Comparison of ENCODE assay signal across 26 mouse cellular contexts in genomic region chr10:7845991-7846390, GRCm38 (mm10). TPM values are rescaled to one million over a fixed set of nuclear protein-coding genes. Genes with fewer than 3 reads are reported as not detected.
DNase-seq lines count a peak whose midpoint lies in the region; TF ChIP-seq lines count a peak whose summit lies in the region.
"Had no signal": no experiment of that assay in that cellular context is flagged by ENCODE, and none has a peak within 500 bp of the region (broad histone marks: within the 10 kb centered on the region; RNA-seq: fewer than 3 reads in every experiment).

No protein-coding gene starts in this region.

- H3K4me1 ChIP-seq in heart, embryonic 10.5 days = peaks cover 11% of the 10 kb centered on the region
- H3K4me1 ChIP-seq in CH12.LX (ENCODE audit: control insufficient read depth in 1 of 2, insufficient read depth in 2 of 2) = peaks cover 40 to 91% of the 10 kb centered on the region in 2 experiments
- H3K4me1 ChIP-seq: forebrain, embryonic 10.5 days; hindbrain, embryonic 15.5 days had no signal

- peaks cover 33% of the 10 kb centered on the region for H3K79me2 ChIP-seq in CH12.LX (replicated peaks; ENCODE audit: control insufficient read depth, extremely low read depth, insufficient read depth, poor library complexity, severe bottlenecking)

- no peak overlapping the region for H3K4me3 ChIP-seq in heart, embryonic 10.5 days
- H3K4me3 ChIP-seq in CH12.LX (replicated peaks in 1 of 3; ENCODE audit: low read depth in 2 of 3, low read length in 2 of 3, poor library complexity in 1 of 3) = no peak overlapping the region
- H3K4me3 ChIP-seq: forebrain, embryonic 10.5 days; heart, adult 2 months; heart, embryonic 12.5 days; heart, embryonic 15.5 days; hindbrain, embryonic 15.5 days had no signal

- H3K27me3 ChIP-seq in heart, embryonic 10.5 days (ENCODE audit: insufficient read depth, poor library complexity, severe bottlenecking) = no peaks in the 10 kb centered on the region
- no peaks in the 10 kb centered on the region for H3K27me3 ChIP-seq in CH12.LX (replicated peaks)
- no peaks in the 10 kb centered on the region for H3K27me3 ChIP-seq in splenic B cell, adult 2 months (ENCODE audit: control insufficient read depth, insufficient read depth, low read length, poor library complexity, severe bottlenecking)
- H3K27me3 ChIP-seq: heart, embryonic 15.5 days; hindbrain, embryonic 15.5 days had no signal

- H3K4me2 ChIP-seq in CH12.LX (ENCODE audit: insufficient read depth, low read depth, poor library complexity, severe bottlenecking) = no peak overlapping the region
- H3K4me2 ChIP-seq: heart, embryonic 12.5 days; heart, embryonic 15.5 days; hindbrain, embryonic 15.5 days had no signal

- peak; percentile 35 for DNase-seq in heart, embryonic 10.5 days (ENCODE audit: low spot score)
- no peak for DNase-seq in heart, postnatal 4 days
- DNase-seq in CH12.LX (ENCODE audit: extremely low read depth) = no peak
- DNase-seq in induced T-regulatory cell, adult 2 months (ENCODE audit: low read depth) = peak; percentile 42
- DNase-seq in splenic B cell, adult 2 months (ENCODE audit: low read depth, low spot score) = peak; percentile 28
- no peak for DNase-seq in adrenal gland, postnatal 14 days
- DNase-seq in urinary bladder, postnatal 10 days (ENCODE audit: low spot score) = no peak
- DNase-seq: adrenal gland, adult 2 months; adrenal gland, postnatal 25 days; cerebellum, adult 2 months; cerebellum, adult 9-11 months; cerebellum, postnatal 25 days; gastrocnemius, postnatal 25 days; heart, adult 2 months; heart, postnatal 10 days; heart, postnatal 36 days; kidney, adult 18-20 months; kidney, adult 9 months had no signal

- no peaks in the 10 kb centered on the region for H3K9me3 ChIP-seq in heart, embryonic 10.5 days
- no peaks in the 10 kb centered on the region for H3K9me3 ChIP-seq in CH12.LX (replicated peaks; ENCODE audit: low read length)
- H3K9me3 ChIP-seq: forebrain, embryonic 10.5 days; G1E; heart, embryonic 12.5 days; heart, embryonic 15.5 days; hindbrain, embryonic 15.5 days had no signal

- no peaks in the 10 kb centered on the region for H3K36me3 ChIP-seq in heart, embryonic 10.5 days
- H3K36me3 ChIP-seq in CH12.LX (replicated peaks in 1 of 2; ENCODE audit: control insufficient read depth in 1 of 2, insufficient read depth in 1 of 2, low read length in 1 of 2) = peaks cover 10 to 56% of the 10 kb centered on the region in 2 experiments
- peaks cover 4% of the 10 kb centered on the region for H3K36me3 ChIP-seq in splenic B cell, adult 2 months (ENCODE audit: control insufficient read depth, insufficient read depth, low read length, poor library complexity, severe bottlenecking)
- H3K36me3 ChIP-seq: forebrain, embryonic 10.5 days; G1E; heart, embryonic 12.5 days; heart, embryonic 15.5 days; hindbrain, embryonic 15.5 days had no signal

- dilution Hi-C loops in CH12.LX (cut with MboI; ENCODE audit: extremely low pct_ligation_motif_present, extremely low pct_unique_long_range_greater_than_20kb, low sequenced_read_pairs) = no loop called here

- no peak for TF ChIP-seq CTCF in CH12.LX (conservative IDR thresholded peaks at IDR 0.05 in 1 of 2, IDR thresholded peaks at IDR 0.05 in 1 of 2; ENCODE audit: low read depth in 2 of 2, low read length in 2 of 2)

- TF ChIP-seq RAD21 in CH12.LX (IDR thresholded peaks at IDR 0.05; ENCODE audit: low read depth, low read length) = no peak

- in situ Hi-C loops in CH12.LX (cut with MboI; ENCODE audit: low pct_ligation_motif_present, low pct_unique_long_range_greater_than_20kb, low sequenced_read_pairs) = loop anchor here (25.0 kb wide), 1 partner anchor 1116 kb away; no protein-coding TSS in a partner anchor

- no peak overlapping the region for H3K27ac ChIP-seq in heart, embryonic 10.5 days
- H3K27ac ChIP-seq in CH12.LX (ENCODE audit: insufficient read depth, low read depth) = peak overlapping the region; percentile 57
- H3K27ac ChIP-seq: forebrain, embryonic 10.5 days; heart, adult 2 months; heart, embryonic 15.5 days; hindbrain, embryonic 15.5 days had no signal

- WGBS in heart, embryonic 10.5 days = 82% methylated on average over 4 of the region's 4 CpGs

- H3K9ac ChIP-seq in CH12.LX (ENCODE audit: insufficient read depth, low read depth) = no peak overlapping the region
- H3K9ac ChIP-seq: heart, embryonic 12.5 days; heart, embryonic 15.5 days; hindbrain, embryonic 15.5 days had no signal

- TF ChIP-seq POLR2A in CH12.LX (IDR thresholded peaks at IDR 0.05; ENCODE audit: low read depth, low read length) = no peak

- TF ChIP-seq EP300 in CH12.LX (IDR thresholded peaks at IDR 0.05; ENCODE audit: low read length) = no peak

TF ChIP-seq in CH12.LX, 34 proteins besides CTCF, POLR2A, EP300 and RAD21:
- TF ChIP-seq KAT2A (IDR thresholded peaks at IDR 0.05; ENCODE audit: insufficient replicate concordance, low read length) (no peak), ZC3H11A (IDR thresholded peaks at IDR 0.05; ENCODE audit: low read depth, low read length) (no peak), JUN (IDR thresholded peaks at IDR 0.05; ENCODE audit: insufficient read depth, low read depth, low read length) (no peak), JUND (conservative IDR thresholded peaks at IDR 0.05; ENCODE audit: low read depth, low read length) (no peak), TCF12 (IDR thresholded peaks at IDR 0.05; ENCODE audit: low read depth, low read length) (no peak), UBTF (IDR thresholded peaks at IDR 0.05; ENCODE audit: low read depth, low read length) (no peak), POLR2AphosphoS2 (IDR thresholded peaks at IDR 0.05; ENCODE audit: low read depth, low read length) (no peak)

RNA-seq across cellular contexts. Expression of gene Zc3h12d, which starts 13.7 kb away (rescaled TPM):
- polyA plus RNA-seq in heart, embryonic 10.5 days (2016; fragmentation: Nextera tagmentation; extraction: Ambion mirVana) = 0.11 and 0.12 TPM in 2 replicates
- under 1 TPM; 0.20 to 0.26 TPM for total RNA-seq in heart, postnatal 4 days (2021)
- total RNA-seq in CH12.LX (2012; rRNA removed) = 13.4 and 16.3 TPM in 2 replicates
- 10.7 and 11.8 TPM in 2 replicates for total RNA-seq in CH12.LX (2014; rRNA removed)
- polyA plus RNA-seq in CH12.LX (2012; ENCODE audit: insufficient read length, low read depth) = 22.5 and 28.0 TPM in 2 replicates
- 0.52 and 2.1 TPM in 2 replicates for total RNA-seq in adrenal gland, postnatal 14 days (2021)
- polyA plus RNA-seq: C2C12; forebrain, embryonic 14.5 days; G1E; Patski had no signal

RNA-seq across cellular contexts. Expression of gene Ppil4, which starts 53.3 kb away (rescaled TPM):
- 31.2 and 38.8 TPM in 2 replicates for polyA plus RNA-seq in heart, embryonic 10.5 days (2016; fragmentation: Nextera tagmentation; extraction: Ambion mirVana)
- total RNA-seq in heart, postnatal 4 days (2021) = 10 to 100 TPM; 19.0 to 20.8 TPM
- total RNA-seq in CH12.LX (2012; rRNA removed) = 26.4 and 30.9 TPM in 2 replicates
- total RNA-seq in CH12.LX (2014; rRNA removed) = 41.5 and 51.1 TPM in 2 replicates
- polyA plus RNA-seq in CH12.LX (2012; ENCODE audit: insufficient read length, low read depth) = 43.6 and 45.9 TPM in 2 replicates
- total RNA-seq in adrenal gland, postnatal 14 days (2021) = 27.7 and 28.3 TPM in 2 replicates

RNA-seq across cellular contexts. Expression of gene Ginm1, which starts 53.4 kb away (rescaled TPM):
- 72.4 and 74.5 TPM in 2 replicates for polyA plus RNA-seq in heart, embryonic 10.5 days (2016; fragmentation: Nextera tagmentation; extraction: Ambion mirVana)
- 10 to 100 TPM; 56.9 to 65.3 TPM for total RNA-seq in heart, postnatal 4 days (2021)
- 11.7 and 12.7 TPM in 2 replicates for total RNA-seq in CH12.LX (2012; rRNA removed)
- 33.9 and 38.2 TPM in 2 replicates for total RNA-seq in CH12.LX (2014; rRNA removed)
- 22.5 and 27.3 TPM in 2 replicates for polyA plus RNA-seq in CH12.LX (2012; ENCODE audit: insufficient read length, low read depth)
- 239 and 253 TPM in 2 replicates for total RNA-seq in adrenal gland, postnatal 14 days (2021)

Comparison
In these comparisons a context has a peak if more than half of its experiments do, and no peak if none do; other contexts are left out.
1. DNase-seq: peak in heart, embryonic 10.5 days (single experiment), induced T-regulatory cell, adult 2 months (single experiment) and splenic B cell, adult 2 months (single experiment); none in heart, postnatal 4 days (single experiment), CH12.LX (single experiment), adrenal gland, postnatal 14 days (single experiment) and urinary bladder, postnatal 10 days (single experiment).